In genomic region chr2:57111011-57111790, GRCm38 (mm10) we compare ENCODE assay signal across 13 mouse cellular contexts. TPM values are rescaled to one million over a fixed set of nuclear protein-coding genes. Genes with fewer than 3 reads are reported as not detected.
A peak's percentile ranks its signal among the peaks of the same experiment; 100 is the strongest.
DNase-seq lines count a peak whose midpoint lies in the region; ATAC-seq lines count a peak whose summit lies in the region.
"Had no signal": no experiment of that assay in that cellular context is flagged by ENCODE, and none has a peak within 500 bp of the region (broad histone marks: within the 10 kb centered on the region; RNA-seq: fewer than 3 reads in every experiment).

No protein-coding gene starts in this region.

- peaks cover 62% of the 10 kb centered on the region for H3K27me3 ChIP-seq in heart, embryonic 11.5 days (ENCODE audit: control insufficient read depth, insufficient read depth, low read length)
- H3K27me3 ChIP-seq in hindbrain, embryonic 11.5 days (ENCODE audit: control insufficient read depth, insufficient read depth, low read length): peaks cover 82% of the 10 kb centered on the region
- peaks cover 86% of the 10 kb centered on the region for H3K27me3 ChIP-seq in midbrain, embryonic 13.5 days

- intact Hi-C loops in heart, postnatal 25 days (cut with DNase I): loop anchor here (5.0 kb wide), 1 partner anchor 246 kb away; no protein-coding TSS in a partner anchor

- no peak overlapping the region for H3K27ac ChIP-seq in heart, embryonic 11.5 days (ENCODE audit: low read depth, low read length)
- H3K27ac ChIP-seq in hindbrain, embryonic 11.5 days (ENCODE audit: low read depth, low read length): no peak overlapping the region
- H3K27ac ChIP-seq in midbrain, embryonic 13.5 days: peak overlapping the region; percentile 69
- H3K27ac ChIP-seq: layer of hippocampus, adult 2 months; stomach, embryonic 15.5 days had no signal

- peak overlapping the region; percentile 38 for H3K4me2 ChIP-seq in heart, embryonic 11.5 days
- H3K4me2 ChIP-seq in hindbrain, embryonic 11.5 days (replicated peaks; ENCODE audit: low read depth, low read length): peak overlapping the region; percentile 19; the same call in 1 of the 2 replicates
- H3K4me2 ChIP-seq in midbrain, embryonic 13.5 days (replicated peaks): peak overlapping the region; percentile 97
- H3K4me2 ChIP-seq: stomach, embryonic 15.5 days had no signal

- H3K4me1 ChIP-seq in heart, embryonic 11.5 days (ENCODE audit: control insufficient read depth, insufficient read depth, low read length): peaks cover 5% of the 10 kb centered on the region
- peaks cover 12% of the 10 kb centered on the region; the same call in 1 of the 2 replicates for H3K4me1 ChIP-seq in hindbrain, embryonic 11.5 days (replicated peaks; ENCODE audit: control insufficient read depth, insufficient read depth, low read length)
- peaks cover 56% of the 10 kb centered on the region for H3K4me1 ChIP-seq in midbrain, embryonic 13.5 days (replicated peaks)

- H3K36me3 ChIP-seq in heart, embryonic 11.5 days (ENCODE audit: control insufficient read depth, insufficient read depth, low read length): no peaks in the 10 kb centered on the region
- H3K36me3 ChIP-seq in hindbrain, embryonic 11.5 days (ENCODE audit: control insufficient read depth, insufficient read depth, low read length): no peaks in the 10 kb centered on the region
- H3K36me3 ChIP-seq in midbrain, embryonic 13.5 days: no peaks in the 10 kb centered on the region
- H3K36me3 ChIP-seq: stomach, embryonic 15.5 days had no signal

- H3K4me3 ChIP-seq in heart, embryonic 11.5 days (ENCODE audit: low read depth, low read length): peak overlapping the region; percentile 14; the same call in 1 of the 2 replicates
- H3K4me3 ChIP-seq in hindbrain, embryonic 11.5 days (ENCODE audit: low read depth, low read length): peak overlapping the region; percentile 22; the same call in 1 of the 2 replicates
- H3K4me3 ChIP-seq in midbrain, embryonic 13.5 days (replicated peaks): peak overlapping the region; percentile 63
- H3K4me3 ChIP-seq: layer of hippocampus, adult 2 months; stomach, embryonic 15.5 days had no signal

- no peak for ATAC-seq in heart, embryonic 11.5 days (replicated peaks; ENCODE audit: insufficient number of reproducible peaks, low FRiP score, low TSS enrichment)
- no peak for ATAC-seq in hindbrain, embryonic 11.5 days (ENCODE audit: low FRiP score)
- no peak for ATAC-seq in midbrain, embryonic 13.5 days
- ATAC-seq: liver, postnatal 0 days had no signal

- H3K9me3 ChIP-seq in heart, embryonic 11.5 days (replicated peaks; ENCODE audit: control insufficient read depth, low read length): no peaks in the 10 kb centered on the region
- H3K9me3 ChIP-seq in hindbrain, embryonic 11.5 days (ENCODE audit: control insufficient read depth, low read length): no peaks in the 10 kb centered on the region
- no peaks in the 10 kb centered on the region for H3K9me3 ChIP-seq in midbrain, embryonic 13.5 days
- H3K9me3 ChIP-seq: stomach, embryonic 15.5 days had no signal

- H3K9ac ChIP-seq in heart, embryonic 11.5 days (ENCODE audit: low read depth, low read length): no peak overlapping the region
- no peak overlapping the region for H3K9ac ChIP-seq in hindbrain, embryonic 11.5 days (ENCODE audit: low read depth, low read length)
- H3K9ac ChIP-seq in midbrain, embryonic 13.5 days (replicated peaks): peak overlapping the region; percentile 51
- H3K9ac ChIP-seq: liver, postnatal 0 days; stomach, embryonic 15.5 days had no signal

- WGBS in heart, embryonic 11.5 days (ENCODE audit: insufficient replicate concordance): 5% methylated on average over 39 of the region's 39 CpGs
- 1% methylated on average over 38 of the region's 39 CpGs for WGBS in hindbrain, embryonic 11.5 days
- WGBS in midbrain, embryonic 13.5 days: 2% methylated on average over 39 of the region's 39 CpGs

- no peak for DNase-seq in heart, postnatal 25 days (ENCODE audit: low spot score)
- peak; percentile 46 for DNase-seq in ZHBTc4 (ENCODE audit: low read depth, low spot score)
- peak; percentile 54 for DNase-seq in hindbrain, embryonic 11.5 days (ENCODE audit: low spot score)
- no peak for DNase-seq in layer of hippocampus, adult 18-20 months (ENCODE audit: low spot score in 2 of 2)
- DNase-seq in ovary, adult 18-20 months (ENCODE audit: low spot score): no peak
- DNase-seq in layer of hippocampus, adult 9-11 months: no peak
- DNase-seq: cerebellum, adult 2 months; liver, postnatal 0 days had no signal

RNA-seq across cellular contexts. Expression of gene Nr4a2, which starts 12.6 kb away (rescaled TPM):
- polyA plus RNA-seq in heart, embryonic 11.5 days (2014; fragmentation: Nextera tagmentation; extraction: Ambion mirVana): 2.8 and 3.9 TPM in 2 replicates
- total RNA-seq in heart, postnatal 25 days (2021): 1 to 10 TPM; 1.3 to 1.8 TPM
- 13.9 and 15.6 TPM in 2 replicates for polyA plus RNA-seq in hindbrain, embryonic 11.5 days (2014; fragmentation: Nextera tagmentation; extraction: Ambion mirVana)
- 39.8 and 49.1 TPM in 2 replicates for polyA plus RNA-seq in midbrain, embryonic 13.5 days (2015; fragmentation: Nextera tagmentation; extraction: Ambion mirVana)
- total RNA-seq in layer of hippocampus, adult 18-20 months (2021): 10 to 100 TPM; 71.6 to 74.3 TPM
- total RNA-seq: neutrophil, adult 5-6 weeks had no signal

Comparison
In these comparisons a context has a peak if more than half of its experiments do, and no peak if none do; other contexts are left out.
1. H3K4me2 ChIP-seq: peak in every context shown above with its lines; median percentile 97 in midbrain, embryonic 13.5 days; 38 in heart, embryonic 11.5 days; 19 in hindbrain, embryonic 11.5 days.
2. DNase-seq: peak in ZHBTc4 (single experiment) and hindbrain, embryonic 11.5 days (single experiment); none in heart, postnatal 25 days (single experiment), layer of hippocampus, adult 18-20 months (0 of 2), ovary, adult 18-20 months (single experiment) and layer of hippocampus, adult 9-11 months (single experiment).
3. Peak in every context shown above with its lines, with median percentiles within 50 percentile points of each other: H3K4me3 ChIP-seq.